Mouse (Mus musculus): ENCODE results near the gene Qser1. TPM values are rescaled to one million over a fixed set of nuclear protein-coding genes. Genes with fewer than 3 reads are reported as not detected.

Qser1 gene
- polyA plus RNA-seq, 1 experiment: 7.9 TPM

- TF ChIP-seq POLR2A (IDR thresholded peaks at IDR 0.05; ENCODE audit: borderline replicate concordance, insufficient read depth, low read length) (no peak), CTCF (IDR thresholded peaks at IDR 0.05; ENCODE audit: borderline replicate concordance, insufficient read depth, low read depth, low read length) (no peak)
- Histone ChIP-seq H3K27me3 (ENCODE audit: control insufficient read depth, insufficient read depth, low read length) (no peaks in the 10 kb centered on the region), H3K4me1 (ENCODE audit: control insufficient read depth, insufficient read depth, low read length) (no peaks in the 10 kb centered on the region), H3K27ac (ENCODE audit: insufficient read depth, low read length) (no peak overlapping the region), H3K4me3 (replicated peaks; ENCODE audit: insufficient read depth, low read depth, low read length) (no peak overlapping the region)
- 94% methylated on average over 7 of the region's 7 CpGs for WGBS
- DNase-seq: no peak
These were observed 36.0 kb upstream of the Qser1 start for GRCm38 (mm10) chr2:104852546-104852945.

GRCm38 (mm10) chr2:104851686-104852085 lies 35.1 kb upstream of the Qser1 start:
- H3K4me3 ChIP-seq (replicated peaks; ENCODE audit: insufficient read depth, low read depth, low read length): no peak overlapping the region

GRCm38 (mm10) chr2:104849991-104850359 lies 33.4 kb upstream of the Qser1 start:
- no peak for TF ChIP-seq POLR2A (IDR thresholded peaks at IDR 0.05; ENCODE audit: borderline replicate concordance, insufficient read depth, low read length)
- TF ChIP-seq CTCF (IDR thresholded peaks at IDR 0.05; ENCODE audit: borderline replicate concordance, insufficient read depth, low read depth, low read length): no peak
- WGBS: 51% methylated on average over 3 of the region's 3 CpGs

More at GRCm38 (mm10) chr2:104851686-104852085, 35.1 kb upstream of the Qser1 start:
- no peak for TF ChIP-seq POLR2A (IDR thresholded peaks at IDR 0.05; ENCODE audit: borderline replicate concordance, insufficient read depth, low read length)
- TF ChIP-seq CTCF (IDR thresholded peaks at IDR 0.05; ENCODE audit: borderline replicate concordance, insufficient read depth, low read depth, low read length): no peak
- no peak for DNase-seq
- H3K27me3 ChIP-seq (ENCODE audit: control insufficient read depth, insufficient read depth, low read length): no peaks in the 10 kb centered on the region
- H3K4me1 ChIP-seq (ENCODE audit: control insufficient read depth, insufficient read depth, low read length): no peaks in the 10 kb centered on the region
- H3K27ac ChIP-seq (ENCODE audit: insufficient read depth, low read length): no peak overlapping the region
- 13% methylated on average over 5 of the region's 5 CpGs for WGBS

GRCm38 (mm10) chr2:104849276-104849990 lies 32.9 kb upstream of the Qser1 start, which contains the start of gene Prrg4:
TSS of gene Prrg4 (minus strand) at chr2:104849876.
- Histone ChIP-seq H3K27me3 (ENCODE audit: control insufficient read depth, insufficient read depth, low read length) (no peaks in the 10 kb centered on the region), H3K4me1 (ENCODE audit: control insufficient read depth, insufficient read depth, low read length) (no peaks in the 10 kb centered on the region), H3K4me3 (replicated peaks; ENCODE audit: insufficient read depth, low read depth, low read length) (peak within 1 kb of the TSS; percentile 51), H3K27ac (ENCODE audit: insufficient read depth, low read length) (no peak within 1 kb of the TSS)
- peak; percentile 35 to 39 for DNase-seq
- WGBS: under 1% methylated on average over 62 of the region's 62 CpGs
- TF ChIP-seq POLR2A (IDR thresholded peaks at IDR 0.05; ENCODE audit: borderline replicate concordance, insufficient read depth, low read length) (no peak), CTCF (IDR thresholded peaks at IDR 0.05; ENCODE audit: borderline replicate concordance, insufficient read depth, low read depth, low read length) (no peak)

More at GRCm38 (mm10) chr2:104849991-104850359, 33.4 kb upstream of the Qser1 start:
- H3K4me1 ChIP-seq (ENCODE audit: control insufficient read depth, insufficient read depth, low read length): no peaks in the 10 kb centered on the region
- no peak overlapping the region for H3K27ac ChIP-seq (ENCODE audit: insufficient read depth, low read length)
- DNase-seq: no peak
- no peaks in the 10 kb centered on the region for H3K27me3 ChIP-seq (ENCODE audit: control insufficient read depth, insufficient read depth, low read length)
- H3K4me3 ChIP-seq (replicated peaks; ENCODE audit: insufficient read depth, low read depth, low read length): peak overlapping the region; percentile 51

GRCm38 (mm10) chr2:104848235-104849161 lies 31.9 kb upstream of the Qser1 start:
- no peaks in the 10 kb centered on the region for H3K27me3 ChIP-seq (ENCODE audit: control insufficient read depth, insufficient read depth, low read length)
- WGBS: 40% methylated on average over 16 of the region's 16 CpGs

GRCm38 (mm10) chr2:104847645-104848044 lies 31.1 kb upstream of the Qser1 start:
- Histone ChIP-seq H3K4me1 (ENCODE audit: control insufficient read depth, insufficient read depth, low read length) (no peaks in the 10 kb centered on the region), H3K27me3 (ENCODE audit: control insufficient read depth, insufficient read depth, low read length) (no peaks in the 10 kb centered on the region), H3K27ac (ENCODE audit: insufficient read depth, low read length) (no peak overlapping the region), H3K4me3 (replicated peaks; ENCODE audit: insufficient read depth, low read depth, low read length) (no peak overlapping the region)
- TF ChIP-seq CTCF (IDR thresholded peaks at IDR 0.05; ENCODE audit: borderline replicate concordance, insufficient read depth, low read depth, low read length): 0 out of 2 replicates have a peak, but pooled peaks have one; percentile 7
- no peak for TF ChIP-seq POLR2A (IDR thresholded peaks at IDR 0.05; ENCODE audit: borderline replicate concordance, insufficient read depth, low read length)
- WGBS: 77% methylated on average over 2 of the region's 2 CpGs
- no peak for DNase-seq

More at GRCm38 (mm10) chr2:104848235-104849161, 31.9 kb upstream of the Qser1 start:
- Histone ChIP-seq H3K27ac (ENCODE audit: insufficient read depth, low read length) (no peak overlapping the region), H3K4me3 (replicated peaks; ENCODE audit: insufficient read depth, low read depth, low read length) (no peak overlapping the region), H3K4me1 (ENCODE audit: control insufficient read depth, insufficient read depth, low read length) (no peaks in the 10 kb centered on the region)
- TF ChIP-seq POLR2A (IDR thresholded peaks at IDR 0.05; ENCODE audit: borderline replicate concordance, insufficient read depth, low read length) (no peak), CTCF (IDR thresholded peaks at IDR 0.05; ENCODE audit: borderline replicate concordance, insufficient read depth, low read depth, low read length) (no peak)
- no peak for DNase-seq

GRCm38 (mm10) chr2:104846638-104847414 lies 30.3 kb upstream of the Qser1 start:
- H3K4me3 ChIP-seq (replicated peaks; ENCODE audit: insufficient read depth, low read depth, low read length): no peak overlapping the region
- 48% methylated on average over 4 of the region's 4 CpGs for WGBS
- H3K27ac ChIP-seq (ENCODE audit: insufficient read depth, low read length): no peak overlapping the region
- TF ChIP-seq POLR2A (IDR thresholded peaks at IDR 0.05; ENCODE audit: borderline replicate concordance, insufficient read depth, low read length): no peak
- no peak for DNase-seq
- no peaks in the 10 kb centered on the region for H3K4me1 ChIP-seq (ENCODE audit: control insufficient read depth, insufficient read depth, low read length)
- H3K27me3 ChIP-seq (ENCODE audit: control insufficient read depth, insufficient read depth, low read length): no peaks in the 10 kb centered on the region

Measured in cerebellum, adult 2 months (tissue).